Mouse (Mus musculus) left cerebral cortex, postnatal 10 days (tissue): ENCODE measurements at regions not wholly inside any gene's neighbourhood (a gene's known extent, or its start where the extent isn't known, plus 50 kb on each side); places are given as distances from the start of the nearest gene placed in this dataset.

Source experiments
- DNase-seq, 2 experiments: peaks; one replicate each; pipeline ENCODE4 v3.0.0; 2021 to 2022; ENCODE audit warnings: low spot score in 2 of 2, mixed read lengths in 1 of 2; ENCODE audit errors: extremely low spot score in 1 of 2
- intact Hi-C: fragments of 180-260 bp; cut with DNase I; formaldehyde crosslinking; loops from one replicate; pipeline ENCODE4 v1.15.1; 2025

DNA sequence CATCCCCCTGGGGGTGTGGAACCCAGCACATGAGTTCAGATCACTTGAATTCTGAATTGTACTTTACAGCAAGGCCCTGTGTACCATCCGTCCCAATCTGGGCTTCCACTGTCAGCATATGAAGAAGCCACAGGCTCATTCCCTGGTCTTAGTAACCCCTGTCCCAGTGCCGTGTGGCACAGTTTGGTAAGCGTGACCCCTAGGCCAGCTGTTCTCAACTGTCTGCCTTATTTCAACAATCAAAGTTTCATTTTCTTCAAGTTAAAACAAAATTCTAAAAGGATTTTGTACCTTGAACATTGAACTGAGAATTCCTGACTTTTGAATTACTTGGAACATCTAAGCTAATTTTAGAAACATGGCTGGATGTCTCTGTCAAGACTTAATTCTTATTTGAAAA is 174.6 kb downstream of the Nrip1 start:
- DNase-seq: no peak
- intact Hi-C loops: loop anchor here (10.0 kb wide), 1 partner anchor 414 kb away; no protein-coding TSS in a partner anchor

GRCm38 (mm10) chr16:76194291-76194690 is 172.2 kb upstream of the Samsn1 start:
- intact Hi-C loops: loop anchor here (10.0 kb wide), 1 partner anchor 409 kb away; no protein-coding TSS in a partner anchor
- DNase-seq: no peak

- no peak for DNase-seq
- intact Hi-C loops: loop anchor here (10.0 kb wide), 1 partner anchor 406 kb away; no protein-coding TSS in a partner anchor
These were observed 169.1 kb upstream of the Samsn1 start for GRCm38 (mm10) chr16:76191135-76191534.

DNA sequence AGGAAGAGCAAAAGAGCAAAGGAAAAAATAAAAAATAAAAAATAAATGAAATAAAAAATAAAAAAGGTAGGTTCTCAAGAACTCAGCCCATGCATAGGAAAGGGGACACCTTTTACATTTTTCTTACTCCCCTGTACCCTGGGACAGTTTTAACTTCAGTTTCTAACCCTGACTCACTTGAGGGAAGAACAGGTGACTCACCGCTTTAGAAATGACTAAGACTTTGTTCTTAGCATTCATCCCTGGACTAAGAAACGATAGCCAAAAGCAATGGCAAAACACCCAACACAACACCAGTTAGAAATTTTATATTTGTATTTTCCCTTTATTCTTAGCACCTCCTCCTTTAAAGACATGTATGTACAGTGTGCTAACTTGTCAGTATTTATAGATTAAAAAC is 161.5 kb upstream of the Samsn1 start:
- intact Hi-C loops: no loop called here
- no peak for DNase-seq

- intact Hi-C loops: no loop called here
- DNase-seq: peak in 1 of 2 experiments; percentile 11
These were observed 161.0 kb upstream of the Samsn1 start for GRCm38 (mm10) chr16:76183105-76183504.

DNA sequence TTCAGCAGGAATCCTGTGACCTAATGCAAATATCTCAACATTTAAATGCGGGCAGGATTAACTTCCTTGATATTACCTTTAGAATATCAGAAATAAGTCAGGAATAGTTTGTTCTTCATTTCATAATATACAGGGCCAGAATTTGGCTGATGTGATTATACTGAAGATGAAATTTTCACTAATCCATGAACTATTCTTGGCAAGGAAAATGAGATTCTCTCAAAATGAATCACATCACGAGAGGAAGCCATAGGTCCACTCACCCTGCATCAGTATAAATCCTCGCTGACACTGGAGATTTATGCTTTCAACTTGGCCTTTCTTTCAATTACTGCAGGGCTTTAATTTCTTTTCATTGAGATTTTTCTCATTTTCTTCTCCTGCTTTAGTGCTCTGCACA is 159.5 kb upstream of the Samsn1 start:
- DNase-seq: no peak
- intact Hi-C loops: no loop called here

DNA sequence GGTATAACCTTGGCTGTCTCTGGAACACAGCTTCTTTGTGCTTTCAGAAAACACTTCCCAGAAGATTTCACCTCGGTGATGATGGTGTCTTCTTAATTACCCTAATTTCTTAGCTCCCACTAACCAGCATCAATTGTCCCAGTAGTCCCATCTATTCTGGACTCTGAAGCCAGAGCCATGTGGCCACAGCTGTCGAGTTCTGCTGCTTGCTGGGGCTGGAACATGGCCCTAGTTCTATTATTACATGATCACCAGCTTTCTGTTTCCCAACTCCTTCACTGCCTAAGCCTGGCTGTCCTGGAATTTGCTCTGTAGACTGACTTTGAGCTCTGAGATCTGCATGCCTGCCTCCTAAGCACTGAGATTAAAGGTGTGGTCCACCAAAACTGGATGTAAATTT is 145.6 kb upstream of the Samsn1 start:
- no peak for DNase-seq
- intact Hi-C loops: no loop called here

- intact Hi-C loops: no loop called here
- DNase-seq: no peak
These were observed 138.8 kb upstream of the Samsn1 start for GRCm38 (mm10) chr16:76160879-76161278.

DNA sequence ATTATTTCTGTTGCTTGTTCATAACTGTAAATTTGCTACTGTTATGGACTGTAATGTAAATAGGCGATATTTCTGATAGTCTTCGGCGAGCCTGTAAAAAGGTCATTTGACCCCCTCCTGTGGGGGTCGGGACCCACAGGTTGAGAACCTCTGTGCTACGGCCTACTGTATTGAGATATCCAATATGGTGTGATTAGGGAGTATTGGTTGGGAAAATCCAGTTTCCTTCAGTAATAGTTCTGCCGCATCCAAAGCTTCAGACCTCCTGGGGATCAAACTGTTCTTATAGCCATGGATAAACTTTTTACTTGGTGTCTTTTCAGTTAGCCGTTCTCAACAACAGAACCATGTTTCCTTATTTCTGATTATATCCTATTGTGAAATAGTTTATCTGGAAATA is 136.5 kb upstream of the Samsn1 start:
- intact Hi-C loops: no loop called here

GRCm38 (mm10) chr16:76153766-76154525 is 131.9 kb upstream of the Samsn1 start:
- no peak for DNase-seq
- intact Hi-C loops: no loop called here

More for the DNA sequence above, 136.5 kb upstream of the Samsn1 start:
- DNase-seq: no peak

GRCm38 (mm10) chr16:76149581-76149980 is 127.5 kb upstream of the Samsn1 start:
- intact Hi-C loops: no loop called here
- DNase-seq: no peak

DNA sequence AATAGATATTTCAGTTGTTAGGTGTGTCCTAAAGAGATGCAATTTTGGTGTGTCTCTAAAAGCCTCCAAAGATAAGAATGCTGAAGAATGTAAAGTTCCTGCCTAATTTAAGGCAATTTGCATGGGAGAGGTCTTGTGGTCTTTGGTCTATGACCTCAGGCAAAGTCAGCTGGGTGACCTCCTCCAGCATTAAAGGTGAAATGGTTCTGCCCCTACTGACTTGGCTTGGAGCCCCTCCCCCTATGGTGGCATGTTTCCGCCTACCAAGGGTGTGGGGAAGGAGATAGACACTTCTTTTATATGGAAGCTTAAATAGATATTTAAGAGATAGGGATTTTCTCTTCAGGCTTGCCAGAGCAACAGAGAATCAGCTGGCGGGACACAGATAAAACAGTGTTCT is 111.8 kb upstream of the Samsn1 start:
- DNase-seq: no peak
- intact Hi-C loops: no loop called here

- intact Hi-C loops: no loop called here
- DNase-seq: no peak
These were observed 108.4 kb upstream of the Samsn1 start for GRCm38 (mm10) chr16:76130486-76130885.

DNA sequence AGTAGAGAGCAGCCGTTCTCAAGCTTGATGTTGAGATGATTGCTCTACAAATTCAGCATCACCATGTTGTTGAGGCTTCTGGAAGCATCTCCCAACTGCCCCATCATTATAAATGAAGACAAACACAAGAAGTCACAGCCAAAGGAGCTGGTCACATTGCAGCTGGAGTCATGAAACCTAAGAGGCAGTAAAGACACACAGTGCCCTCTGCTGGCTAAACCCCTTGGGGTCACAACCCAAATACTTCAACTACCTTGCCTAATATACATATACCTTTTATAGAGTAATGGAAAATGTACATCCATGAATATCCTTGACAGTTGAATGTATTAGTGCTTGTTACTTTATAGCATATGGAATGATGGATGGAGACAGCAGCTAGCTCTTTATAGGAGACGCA is 107.9 kb upstream of the Samsn1 start:
- intact Hi-C loops: no loop called here
- no peak for DNase-seq

- intact Hi-C loops: no loop called here
- DNase-seq: no peak
These were observed 100.9 kb upstream of the Samsn1 start for GRCm38 (mm10) chr16:76123021-76123384.

DNA sequence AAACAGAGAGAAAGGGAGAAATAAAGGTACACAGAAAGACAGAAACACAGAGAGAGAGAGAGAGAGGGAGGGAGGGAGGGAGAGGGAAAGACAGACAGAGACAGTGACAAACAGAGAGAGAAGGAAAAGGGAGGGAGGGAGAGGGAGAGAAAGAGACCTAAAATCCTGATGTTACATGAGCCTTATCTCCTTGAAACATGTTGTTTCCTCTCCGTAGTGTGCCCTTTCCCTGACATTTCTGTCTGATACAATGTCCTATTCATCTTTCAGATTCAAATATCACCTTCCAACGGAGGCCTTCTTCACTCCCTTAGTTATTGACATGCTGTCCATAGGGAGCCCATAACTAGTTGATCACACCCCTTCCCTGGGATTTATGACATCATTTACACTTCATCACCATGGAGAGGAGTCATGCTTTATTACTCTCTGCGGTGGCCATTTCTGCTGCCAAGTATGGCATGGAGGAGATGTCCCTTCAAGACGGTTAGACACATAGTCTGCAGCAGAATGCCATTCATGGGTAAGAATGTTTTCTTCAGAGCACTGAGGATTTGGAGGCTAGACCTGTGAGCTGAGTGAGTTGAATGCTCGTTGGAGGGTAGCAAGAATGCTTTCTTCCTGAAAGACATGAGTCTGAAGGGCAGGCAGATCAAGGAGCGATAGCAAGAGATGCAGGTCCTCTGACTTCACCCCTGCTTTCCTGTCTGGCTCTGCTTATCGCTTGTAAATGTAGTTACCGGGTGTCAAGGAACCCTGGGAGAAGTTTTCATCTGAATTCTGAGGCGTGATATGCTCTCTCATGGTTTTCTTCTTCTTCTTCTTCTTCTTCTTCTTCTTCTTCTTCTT is 100.3 kb upstream of the Samsn1 start:
- DNase-seq: no peak
- intact Hi-C loops: no loop called here

- intact Hi-C loops: no loop called here
- no peak for DNase-seq
These were observed 98.6 kb upstream of the Samsn1 start for GRCm38 (mm10) chr16:76120712-76121111.

- no peak for DNase-seq
These were observed 88.3 kb upstream of the Samsn1 start for GRCm38 (mm10) chr16:76110383-76110782.

GRCm38 (mm10) chr16:76108464-76108863 is 86.4 kb upstream of the Samsn1 start:
- intact Hi-C loops: no loop called here
- no peak for DNase-seq

More at GRCm38 (mm10) chr16:76110383-76110782, 88.3 kb upstream of the Samsn1 start:
- intact Hi-C loops: no loop called here

DNA sequence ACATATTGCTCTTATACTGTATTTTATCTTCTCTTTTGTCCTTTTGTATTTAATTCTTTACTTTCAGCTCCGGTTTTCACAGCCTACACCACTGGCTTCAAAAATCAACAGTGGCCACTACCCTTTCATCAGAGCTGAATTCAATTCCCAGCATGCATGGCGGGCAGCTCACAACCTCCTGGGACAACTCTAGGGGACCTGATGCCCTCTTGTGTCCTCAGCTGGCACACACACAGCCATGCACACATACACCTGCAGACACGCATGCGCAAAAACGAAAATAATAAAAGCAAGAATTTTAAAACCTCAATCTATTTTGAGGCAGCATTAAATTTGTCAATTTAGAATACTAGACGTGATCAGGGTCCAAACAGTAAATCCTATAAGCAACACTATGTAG is 82.6 kb upstream of the Samsn1 start:
- DNase-seq: no peak
- intact Hi-C loops: no loop called here
